Comparison of ENCODE assay signal across 17 mouse cellular contexts in genomic region chr9:58556627-58557026, GRCm38 (mm10). TPM values are rescaled to one million over a fixed set of nuclear protein-coding genes. Genes with fewer than 3 reads are reported as not detected.
DNase-seq lines count a peak whose midpoint lies in the region; ATAC-seq and TF ChIP-seq lines count a peak whose summit lies in the region.
"Had no signal": no experiment of that assay in that cellular context is flagged by ENCODE, and none has a peak within 500 bp of the region (broad histone marks: within the 10 kb centered on the region; RNA-seq: fewer than 3 reads in every experiment).

No protein-coding gene starts in this region.

- peak overlapping the region; percentile 16 to 96; a peak in 2 of 4 replicates for H3K27ac ChIP-seq in heart, embryonic 14.5 days (replicated peaks in 1 of 2; ENCODE audit: control insufficient read depth in 1 of 2, insufficient read depth in 1 of 2, low read depth in 2 of 2, low read length in 2 of 2)
- no peak overlapping the region for H3K27ac ChIP-seq in liver, embryonic 11.5 days (ENCODE audit: low read depth, low read length)
- no peak overlapping the region for H3K27ac ChIP-seq in liver, postnatal 0 days (ENCODE audit: low read depth)
- H3K27ac ChIP-seq in midbrain, embryonic 16.5 days (ENCODE audit: low read length), result peak overlapping the region; percentile 98; the same call in 1 of the 2 replicates
- no peak overlapping the region for H3K27ac ChIP-seq in midbrain, embryonic 10.5 days (replicated peaks)
- H3K27ac ChIP-seq: embryonic facial prominence, embryonic 10.5 days had no signal

- H3K9ac ChIP-seq in heart, embryonic 14.5 days (ENCODE audit: low read length), result no peak overlapping the region
- H3K9ac ChIP-seq in liver, embryonic 11.5 days (ENCODE audit: low read depth, low read length), result no peak overlapping the region
- H3K9ac ChIP-seq in liver, postnatal 0 days (replicated peaks), result no peak overlapping the region
- H3K9ac ChIP-seq in midbrain, embryonic 16.5 days (ENCODE audit: low read depth, low read length), result no peak overlapping the region
- H3K9ac ChIP-seq: forebrain, embryonic 12.5 days; limb, embryonic 12.5 days had no signal

- H3K27me3 ChIP-seq in heart, embryonic 14.5 days (ENCODE audit: control insufficient read depth, insufficient read depth, low read length), result no peaks in the 10 kb centered on the region
- H3K27me3 ChIP-seq in liver, embryonic 11.5 days (replicated peaks; ENCODE audit: control insufficient read depth, insufficient read depth, low read length), result 0 out of 2 replicates have a peak, but pooled peaks cover 6% of the 10 kb centered on the region
- peaks cover 22% of the 10 kb centered on the region for H3K27me3 ChIP-seq in liver, postnatal 0 days (ENCODE audit: insufficient read depth, low read length)
- H3K27me3 ChIP-seq in midbrain, embryonic 16.5 days (ENCODE audit: control insufficient read depth, insufficient read depth, low read depth, low read length), result no peaks in the 10 kb centered on the region
- peaks cover 7% of the 10 kb centered on the region for H3K27me3 ChIP-seq in midbrain, embryonic 10.5 days (ENCODE audit: low read depth, poor library complexity, severe bottlenecking)
- no peaks in the 10 kb centered on the region for H3K27me3 ChIP-seq in myocyte (ENCODE audit: control insufficient read depth, insufficient read depth, insufficient read length)
- H3K27me3 ChIP-seq: forebrain, embryonic 12.5 days; limb, embryonic 12.5 days; Patski had no signal

- TF ChIP-seq POLR2A in myocyte (IDR thresholded peaks at IDR 0.05; ENCODE audit: insufficient read length, low read depth), result no peak

- H3K36me3 ChIP-seq in heart, embryonic 14.5 days (ENCODE audit: control insufficient read depth, insufficient read depth, low read length), result no peaks in the 10 kb centered on the region
- no peaks in the 10 kb centered on the region for H3K36me3 ChIP-seq in liver, embryonic 11.5 days (ENCODE audit: control insufficient read depth, insufficient read depth, low read length)
- H3K36me3 ChIP-seq in liver, postnatal 0 days (replicated peaks; ENCODE audit: insufficient read depth, low read length), result no peaks in the 10 kb centered on the region
- H3K36me3 ChIP-seq in midbrain, embryonic 16.5 days (ENCODE audit: control insufficient read depth, insufficient read depth, low read length), result no peaks in the 10 kb centered on the region
- no peaks in the 10 kb centered on the region for H3K36me3 ChIP-seq in midbrain, embryonic 10.5 days
- H3K36me3 ChIP-seq in myocyte (ENCODE audit: control insufficient read depth, insufficient read depth), result no peaks in the 10 kb centered on the region
- H3K36me3 ChIP-seq: embryonic facial prominence, embryonic 10.5 days; forebrain, embryonic 12.5 days had no signal

- TF ChIP-seq CTCF in liver, postnatal 0 days (IDR thresholded peaks at IDR 0.05; ENCODE audit: low read depth), result no peak

- peak overlapping the region; percentile 1; the same call in 1 of the 2 replicates for H3K4me2 ChIP-seq in heart, embryonic 14.5 days (ENCODE audit: low read length)
- peak overlapping the region; percentile 20; the same call in 1 of the 2 replicates for H3K4me2 ChIP-seq in liver, embryonic 11.5 days
- H3K4me2 ChIP-seq in liver, postnatal 0 days (ENCODE audit: low read depth, low read length), result no peak overlapping the region
- no peak overlapping the region for H3K4me2 ChIP-seq in midbrain, embryonic 16.5 days (ENCODE audit: low read length)
- H3K4me2 ChIP-seq in myocyte (ENCODE audit: low read depth), result peak overlapping the region; percentile 83
- H3K4me2 ChIP-seq: forebrain, embryonic 12.5 days had no signal

- peaks cover 29% of the 10 kb centered on the region for H3K79me2 ChIP-seq in myocyte (ENCODE audit: control insufficient read depth, insufficient read depth)

- ATAC-seq in heart, embryonic 14.5 days (ENCODE audit: insufficient number of reproducible peaks, insufficient read depth, low FRiP score, low read depth), result no peak
- no peak for ATAC-seq in liver, embryonic 11.5 days (replicated peaks; ENCODE audit: low FRiP score)
- no peak for ATAC-seq in liver, postnatal 0 days
- ATAC-seq in midbrain, embryonic 16.5 days, result no peak
- ATAC-seq: hindbrain, embryonic 16.5 days; intestine, postnatal 0 days; Patski had no signal

- no peaks in the 10 kb centered on the region for H3K9me3 ChIP-seq in heart, embryonic 14.5 days (ENCODE audit: control insufficient read depth, low read length)
- no peaks in the 10 kb centered on the region for H3K9me3 ChIP-seq in liver, embryonic 11.5 days (ENCODE audit: control insufficient read depth, low read length)
- H3K9me3 ChIP-seq in liver, postnatal 0 days (ENCODE audit: low read length), result no peaks in the 10 kb centered on the region
- H3K9me3 ChIP-seq in midbrain, embryonic 16.5 days (replicated peaks; ENCODE audit: control insufficient read depth, low read length, poor library complexity, severe bottlenecking), result no peaks in the 10 kb centered on the region
- H3K9me3 ChIP-seq in midbrain, embryonic 10.5 days (replicated peaks), result no peaks in the 10 kb centered on the region
- H3K9me3 ChIP-seq: embryonic facial prominence, embryonic 10.5 days; forebrain, embryonic 12.5 days; limb, embryonic 12.5 days had no signal

- intact Hi-C loops in heart, postnatal 10 days (cut with DNase I), result loop anchor here (2.0 kb wide), 2 partner anchors 14 to 22 kb away; no protein-coding TSS in a partner anchor

- H3ac ChIP-seq in myocyte (ENCODE audit: control insufficient read depth, insufficient read length), result no peak overlapping the region

- no peak for TF ChIP-seq EP300 in liver, postnatal 0 days (IDR thresholded peaks at IDR 0.05; ENCODE audit: low read depth)

- DNase-seq in heart, postnatal 10 days, result no peak
- DNase-seq in liver, embryonic 11.5 days (ENCODE audit: low spot score), result no peak
- DNase-seq in liver, postnatal 0 days, result no peak
- DNase-seq in midbrain, embryonic 10.5 days (ENCODE audit: low spot score), result no peak
- no peak for DNase-seq in yolk sac, embryonic 10.5 days (ENCODE audit: low spot score)
- DNase-seq: adrenal gland, adult 8-10 months; heart, postnatal 14 days; right cerebral cortex, postnatal 14 days had no signal

- H3K4me1 ChIP-seq in heart, embryonic 14.5 days (ENCODE audit: control insufficient read depth in 2 of 2, insufficient read depth in 2 of 2, low read length in 2 of 2), result peaks cover 11 to 22% of the 10 kb centered on the region in 2 experiments
- peaks cover 25% of the 10 kb centered on the region for H3K4me1 ChIP-seq in liver, embryonic 11.5 days (replicated peaks; ENCODE audit: control insufficient read depth, insufficient read depth, low read length)
- peaks cover 19% of the 10 kb centered on the region for H3K4me1 ChIP-seq in liver, postnatal 0 days (ENCODE audit: insufficient read depth)
- H3K4me1 ChIP-seq in midbrain, embryonic 16.5 days (ENCODE audit: control insufficient read depth, insufficient read depth, low read length), result peaks cover 19% of the 10 kb centered on the region
- H3K4me1 ChIP-seq in midbrain, embryonic 10.5 days, result peaks cover 38% of the 10 kb centered on the region

- no peak overlapping the region for H3K4me3 ChIP-seq in heart, embryonic 14.5 days (ENCODE audit: control insufficient read depth in 1 of 2, insufficient read depth in 1 of 2, low read depth in 1 of 2, low read length in 2 of 2)
- no peak overlapping the region for H3K4me3 ChIP-seq in liver, embryonic 11.5 days (ENCODE audit: low read depth, low read length)
- H3K4me3 ChIP-seq in liver, postnatal 0 days (ENCODE audit: low read depth, low read length), result no peak overlapping the region
- H3K4me3 ChIP-seq in midbrain, embryonic 16.5 days (ENCODE audit: low read depth, low read length), result no peak overlapping the region
- H3K4me3 ChIP-seq in midbrain, embryonic 10.5 days, result no peak overlapping the region
- H3K4me3 ChIP-seq in myocyte, result no peak overlapping the region
- H3K4me3 ChIP-seq: embryonic facial prominence, embryonic 10.5 days had no signal

- 35% methylated on average over 7 of the region's 7 CpGs for WGBS in heart, embryonic 14.5 days
- WGBS in liver, embryonic 11.5 days, result 58% methylated on average over 7 of the region's 7 CpGs
- WGBS in liver, postnatal 0 days (ENCODE audit: insufficient replicate concordance), result 59% methylated on average over 7 of the region's 7 CpGs
- 41% methylated on average over 7 of the region's 7 CpGs for WGBS in midbrain, embryonic 16.5 days
- WGBS in midbrain, embryonic 10.5 days, result 57% methylated on average over 7 of the region's 7 CpGs

TF ChIP-seq in myocyte, 11 proteins besides CTCF, POLR2A, EP300 and RAD21 (continues in another document):
- no peak for TF ChIP-seq TCF12 (IDR thresholded peaks at IDR 0.05; ENCODE audit: insufficient read depth, poor library complexity, severe bottlenecking)
- TF ChIP-seq USF1 (IDR thresholded peaks at IDR 0.05; ENCODE audit: low read depth), result no peak
- TF ChIP-seq REST (IDR thresholded peaks at IDR 0.05; ENCODE audit: insufficient read depth, insufficient read length), result no peak
- no peak for TF ChIP-seq MAX (IDR thresholded peaks at IDR 0.05; ENCODE audit: low read depth)
- no peak for TF ChIP-seq MYOD1 (IDR thresholded peaks at IDR 0.05; ENCODE audit: control insufficient read depth in 1 of 3, insufficient read length in 2 of 3, low read depth in 2 of 3)
- TF ChIP-seq CEBPB (IDR thresholded peaks at IDR 0.05; ENCODE audit: insufficient read depth, poor library complexity, severe bottlenecking), result no peak
- no peak for TF ChIP-seq SRF (IDR thresholded peaks at IDR 0.05; ENCODE audit: control insufficient read depth, insufficient read length, low read depth)
- no peak for TF ChIP-seq MYOG (IDR thresholded peaks at IDR 0.05; ENCODE audit: control insufficient read depth in 1 of 3, insufficient read depth in 1 of 3, insufficient read length in 2 of 3, low read depth in 2 of 3)

RNA-seq across cellular contexts. Expression of gene Cd276, which starts 1.4 kb away (rescaled TPM):
- 30.9 and 31.0 TPM in 2 replicates for polyA plus RNA-seq in heart, embryonic 14.5 days (2014; fragmentation: Nextera tagmentation; extraction: Ambion mirVana)
- total RNA-seq in heart, postnatal 10 days (2021), result 10 to 100 TPM; 29.8 to 30.6 TPM
- 14.9 and 17.8 TPM in 2 replicates for polyA plus RNA-seq in liver, embryonic 11.5 days (2014; fragmentation: Nextera tagmentation; extraction: Ambion mirVana)
- polyA plus RNA-seq in liver, postnatal 0 days (2015; fragmentation: Nextera tagmentation; extraction: Ambion mirVana), result 1.4 and 1.5 TPM in 2 replicates
- polyA plus RNA-seq in midbrain, embryonic 16.5 days (2015; fragmentation: Nextera tagmentation; extraction: Ambion mirVana), result 28.9 and 30.9 TPM in 2 replicates
- 24.5 and 26.0 TPM in 2 replicates for polyA plus RNA-seq in midbrain, embryonic 10.5 days (2016; fragmentation: Nextera tagmentation; extraction: Ambion mirVana)
- 49.5 TPM for polyA plus RNA-seq in myocyte (2012; fragmentation: generic; extraction: Trizol)

RNA-seq across cellular contexts. Expression of gene Nptn, which starts 25.4 kb away (rescaled TPM):
- 133 and 136 TPM in 2 replicates for polyA plus RNA-seq in heart, embryonic 14.5 days (2014; fragmentation: Nextera tagmentation; extraction: Ambion mirVana)
- total RNA-seq in heart, postnatal 10 days (2021), result 100 to 1,000 TPM; 186 to 201 TPM
- 113 and 114 TPM in 2 replicates for polyA plus RNA-seq in liver, embryonic 11.5 days (2014; fragmentation: Nextera tagmentation; extraction: Ambion mirVana)
- polyA plus RNA-seq in liver, postnatal 0 days (2015; fragmentation: Nextera tagmentation; extraction: Ambion mirVana), result 66.3 and 73.8 TPM in 2 replicates
- 174 and 197 TPM in 2 replicates for polyA plus RNA-seq in midbrain, embryonic 16.5 days (2015; fragmentation: Nextera tagmentation; extraction: Ambion mirVana)
- 52.5 and 55.2 TPM in 2 replicates for polyA plus RNA-seq in midbrain, embryonic 10.5 days (2016; fragmentation: Nextera tagmentation; extraction: Ambion mirVana)
- polyA plus RNA-seq in myocyte (2012; fragmentation: generic; extraction: Trizol), result 349 TPM

Comparison
In these comparisons a context has a peak if more than half of its experiments do, and no peak if none do; other contexts are left out.
1. H3K27ac ChIP-seq: peak in heart, embryonic 14.5 days (2 of 2) and midbrain, embryonic 16.5 days (single experiment); none in liver, embryonic 11.5 days (single experiment), liver, postnatal 0 days (single experiment) and midbrain, embryonic 10.5 days (single experiment).
2. H3K4me2 ChIP-seq: peak in heart, embryonic 14.5 days (single experiment), liver, embryonic 11.5 days (single experiment) and myocyte (single experiment); none in liver, postnatal 0 days (single experiment) and midbrain, embryonic 16.5 days (single experiment).